Mouse (Mus musculus): Measurements from ENCODE around the gene Shisa2. TPM values are rescaled to one million over a fixed set of nuclear protein-coding genes. Genes with fewer than 3 reads are reported as not detected.

The Shisa2 gene
- not detected for polyA plus RNA-seq (2012; fragmentation: generic; extraction: Trizol)

DNA sequence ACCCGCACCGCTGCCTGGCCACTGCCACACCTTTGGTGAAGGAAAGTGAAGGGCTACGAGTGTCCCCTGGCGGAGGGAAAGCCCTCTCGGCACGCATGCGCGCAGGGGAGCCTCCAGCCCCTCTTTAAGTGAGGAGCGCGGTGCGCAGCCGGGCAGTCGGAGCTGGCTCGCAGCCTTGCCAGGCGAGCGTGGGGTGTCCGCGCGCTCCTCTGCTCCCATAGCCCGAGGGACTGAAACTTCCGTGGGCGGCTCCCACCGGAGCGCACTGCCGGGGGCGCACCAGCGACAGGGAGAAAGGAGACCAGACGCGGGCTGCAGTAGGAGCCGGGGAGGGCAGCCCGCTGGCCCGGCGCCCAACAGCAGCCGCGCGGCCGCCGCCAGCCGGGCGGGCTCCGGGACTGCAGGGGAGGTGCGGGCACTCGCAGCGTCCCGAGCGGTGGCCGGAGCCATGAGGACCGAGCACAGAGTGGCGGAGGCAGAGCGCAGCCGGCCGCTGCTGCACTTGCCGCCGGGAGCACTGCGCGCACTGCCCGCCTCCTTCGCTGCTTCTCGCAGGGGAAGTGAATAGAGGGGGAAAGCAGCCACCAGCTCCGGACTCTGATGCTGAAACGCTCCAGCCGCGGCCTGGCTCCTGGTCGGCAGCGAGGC lies at the start of gene Shisa2:
Gene Shisa2, plus strand, starts transcription at position 151 of the 648 bp plus-strand sequence.

GRCm38 (mm10) chr14:59597398-59598259 lies 27.5 kb upstream of the Shisa2 start, which contains the start of gene Cdadc1:
Cdadc1 (minus strand) TSS chr14:59597959.

Other genes with a start within 250 kb of the Shisa2 start
- under 1 TPM; 0.05 to 0.28 TPM for gene Phf11c, start 229.9 kb upstream of the Shisa2 start, polyA plus RNA-seq (2012; fragmentation: generic; extraction: Trizol)
- gene Setdb2, start 184.4 kb upstream of the Shisa2 start, polyA plus RNA-seq (2012; fragmentation: generic; extraction: Trizol), result 1 to 10 TPM in 1 of 2 experiments, under 1 TPM in 1; 0.22 to 1.0 TPM
- 1 to 10 TPM; 1.0 to 9.0 TPM for gene Cab39l, start 184.3 kb upstream of the Shisa2 start, polyA plus RNA-seq (2012; fragmentation: generic; extraction: Trizol)
- 10 to 100 TPM in 1 of 2 experiments, under 1 TPM in 1; 0.69 to 10.5 TPM for gene Cdadc1, start 27.3 kb upstream of the Shisa2 start, polyA plus RNA-seq (2012; fragmentation: generic; extraction: Trizol)